Mouse (Mus musculus): ENCODE data around the gene Zhx3. TPM values are rescaled to one million over a fixed set of nuclear protein-coding genes. Genes with fewer than 3 reads are reported as not detected.

Gene Zhx3
- polyA plus RNA-seq, 1 experiment from 2014 or later: 17.9 TPM

GRCm38 (mm10) chr2:160887284-160887683 is 14.5 kb upstream of the Zhx3 start:
- 3% methylated on average over 11 of the region's 11 CpGs for WGBS
- Histone ChIP-seq H3K9me3 (ENCODE audit: control insufficient read depth, low read length) (no peaks in the 10 kb centered on the region), H3K9ac (no peak overlapping the region), H3K4me2 (replicated peaks) (peak overlapping the region; percentile 72), H3K4me3 (replicated peaks; ENCODE audit: low read length) (peak overlapping the region; percentile 36), H3K27me3 (ENCODE audit: control insufficient read depth, insufficient read depth, low read length) (peaks cover 12% of the 10 kb centered on the region), H3K4me1 (replicated peaks; ENCODE audit: control insufficient read depth, insufficient read depth, low read length) (0 out of 2 replicates have a peak, but pooled peaks cover 6% of the 10 kb centered on the region), H3K27ac (no peak overlapping the region), H3K36me3 (replicated peaks; ENCODE audit: control insufficient read depth, insufficient read depth) (no peaks in the 10 kb centered on the region)
- ATAC-seq (ENCODE audit: low FRiP score) (peak; percentile 89), DNase-seq (ENCODE audit: low spot score) (peak; percentile 83)

- WGBS: 76% methylated on average over 3 of the region's 3 CpGs
- peaks cover 12% of the 10 kb centered on the region for H3K27me3 ChIP-seq (ENCODE audit: control insufficient read depth, insufficient read depth, low read length)
- no peak for ATAC-seq (ENCODE audit: low FRiP score)
Measured at GRCm38 (mm10) chr2:160886221-160886620, 13.4 kb upstream of the Zhx3 start.

GRCm38 (mm10) chr2:160884830-160885229 is 12.0 kb upstream of the Zhx3 start:
- H3K4me1 ChIP-seq (replicated peaks; ENCODE audit: control insufficient read depth, insufficient read depth, low read length): 0 out of 2 replicates have a peak, but pooled peaks cover 6% of the 10 kb centered on the region
- DNase-seq (ENCODE audit: low spot score) (peak; percentile 44), ATAC-seq (ENCODE audit: low FRiP score) (no peak)
- H3K27ac ChIP-seq: no peak overlapping the region
- no peaks in the 10 kb centered on the region for H3K9me3 ChIP-seq (ENCODE audit: control insufficient read depth, low read length)
- H3K27me3 ChIP-seq (ENCODE audit: control insufficient read depth, insufficient read depth, low read length): peaks cover 12% of the 10 kb centered on the region
- 34% methylated on average over 2 of the region's 2 CpGs for WGBS
- H3K36me3 ChIP-seq (replicated peaks; ENCODE audit: control insufficient read depth, insufficient read depth): no peaks in the 10 kb centered on the region
- no peak overlapping the region for H3K4me3 ChIP-seq (replicated peaks; ENCODE audit: low read length)
- H3K4me2 ChIP-seq (replicated peaks): no peak overlapping the region
- H3K9ac ChIP-seq: no peak overlapping the region

More at GRCm38 (mm10) chr2:160886221-160886620, 13.4 kb upstream of the Zhx3 start:
- no peak overlapping the region for H3K4me3 ChIP-seq (replicated peaks; ENCODE audit: low read length)
- no peak overlapping the region for H3K9ac ChIP-seq
- no peaks in the 10 kb centered on the region for H3K9me3 ChIP-seq (ENCODE audit: control insufficient read depth, low read length)
- H3K27ac ChIP-seq: no peak overlapping the region
- no peak for DNase-seq (ENCODE audit: low spot score)
- H3K4me2 ChIP-seq (replicated peaks): no peak overlapping the region
- 0 out of 2 replicates have a peak, but pooled peaks cover 6% of the 10 kb centered on the region for H3K4me1 ChIP-seq (replicated peaks; ENCODE audit: control insufficient read depth, insufficient read depth, low read length)
- no peaks in the 10 kb centered on the region for H3K36me3 ChIP-seq (replicated peaks; ENCODE audit: control insufficient read depth, insufficient read depth)

GRCm38 (mm10) chr2:160883912-160884311 is 11.1 kb upstream of the Zhx3 start:
- H3K27ac ChIP-seq: no peak overlapping the region
- ATAC-seq (ENCODE audit: low FRiP score): no peak

GRCm38 (mm10) chr2:160882436-160882835 is 9.6 kb upstream of the Zhx3 start:
- Histone ChIP-seq H3K27me3 (ENCODE audit: control insufficient read depth, insufficient read depth, low read length) (no peaks in the 10 kb centered on the region), H3K4me2 (replicated peaks) (no peak overlapping the region), H3K4me1 (replicated peaks; ENCODE audit: control insufficient read depth, insufficient read depth, low read length) (no peaks in the 10 kb centered on the region), H3K27ac (no peak overlapping the region), H3K9me3 (ENCODE audit: control insufficient read depth, low read length) (no peaks in the 10 kb centered on the region), H3K9ac (no peak overlapping the region), H3K36me3 (replicated peaks; ENCODE audit: control insufficient read depth, insufficient read depth) (no peaks in the 10 kb centered on the region), H3K4me3 (replicated peaks; ENCODE audit: low read length) (no peak overlapping the region)
- 70% methylated on average over 5 of the region's 5 CpGs for WGBS
- ATAC-seq (ENCODE audit: low FRiP score) (no peak), DNase-seq (ENCODE audit: low spot score) (no peak)

More at GRCm38 (mm10) chr2:160883912-160884311, 11.1 kb upstream of the Zhx3 start:
- Histone ChIP-seq H3K9ac (no peak overlapping the region), H3K27me3 (ENCODE audit: control insufficient read depth, insufficient read depth, low read length) (peaks cover 8% of the 10 kb centered on the region), H3K9me3 (ENCODE audit: control insufficient read depth, low read length) (no peaks in the 10 kb centered on the region), H3K36me3 (replicated peaks; ENCODE audit: control insufficient read depth, insufficient read depth) (no peaks in the 10 kb centered on the region), H3K4me3 (replicated peaks; ENCODE audit: low read length) (no peak overlapping the region), H3K4me2 (replicated peaks) (no peak overlapping the region), H3K4me1 (replicated peaks; ENCODE audit: control insufficient read depth, insufficient read depth, low read length) (0 out of 2 replicates have a peak, but pooled peaks cover 6% of the 10 kb centered on the region)
- no peak for DNase-seq (ENCODE audit: low spot score)
- WGBS: 82% methylated on average over 4 of the region's 4 CpGs

GRCm38 (mm10) chr2:160881462-160882101 is 8.8 kb upstream of the Zhx3 start:
- no peaks in the 10 kb centered on the region for H3K27me3 ChIP-seq (ENCODE audit: control insufficient read depth, insufficient read depth, low read length)
- H3K9me3 ChIP-seq (ENCODE audit: control insufficient read depth, low read length): no peaks in the 10 kb centered on the region
- no peak for ATAC-seq (ENCODE audit: low FRiP score)
- H3K27ac ChIP-seq: no peak overlapping the region
- no peak overlapping the region for H3K4me2 ChIP-seq (replicated peaks)
- H3K4me1 ChIP-seq (replicated peaks; ENCODE audit: control insufficient read depth, insufficient read depth, low read length): no peaks in the 10 kb centered on the region
- no peak for DNase-seq (ENCODE audit: low spot score)
- no peak overlapping the region for H3K9ac ChIP-seq
- WGBS: 56% methylated on average over 6 of the region's 6 CpGs
- no peaks in the 10 kb centered on the region for H3K36me3 ChIP-seq (replicated peaks; ENCODE audit: control insufficient read depth, insufficient read depth)
- H3K4me3 ChIP-seq (replicated peaks; ENCODE audit: low read length): no peak overlapping the region

GRCm38 (mm10) chr2:160880453-160881195 is 7.8 kb upstream of the Zhx3 start, which contains the start of gene Lpin3:
TSS of gene Lpin3 (plus strand) at chr2:160880670.
- H3K4me1 ChIP-seq (replicated peaks; ENCODE audit: control insufficient read depth, insufficient read depth, low read length): no peaks in the 10 kb centered on the region
- H3K27ac ChIP-seq: no peak within 1 kb of the TSS
- H3K4me3 ChIP-seq (replicated peaks; ENCODE audit: low read length): no peak within 1 kb of the TSS
- H3K9ac ChIP-seq: no peak within 1 kb of the TSS
- 70% methylated on average over 13 of the region's 13 CpGs for WGBS
- ATAC-seq (ENCODE audit: low FRiP score) (no peak), DNase-seq (ENCODE audit: low spot score) (no peak)
- no peaks in the 10 kb centered on the region for H3K9me3 ChIP-seq (ENCODE audit: control insufficient read depth, low read length)
- H3K36me3 ChIP-seq (replicated peaks; ENCODE audit: control insufficient read depth, insufficient read depth): no peaks in the 10 kb centered on the region
- H3K27me3 ChIP-seq (ENCODE audit: control insufficient read depth, insufficient read depth, low read length): no peaks in the 10 kb centered on the region
- H3K4me2 ChIP-seq (replicated peaks): no peak within 1 kb of the TSS

GRCm38 (mm10) chr2:160876115-160876514 is 3.3 kb upstream of the Zhx3 start:
- Histone ChIP-seq H3K27me3 (ENCODE audit: control insufficient read depth, insufficient read depth, low read length) (no peaks in the 10 kb centered on the region), H3K36me3 (replicated peaks; ENCODE audit: control insufficient read depth, insufficient read depth) (no peaks in the 10 kb centered on the region), H3K4me2 (replicated peaks) (no peak overlapping the region), H3K4me3 (replicated peaks; ENCODE audit: low read length) (no peak overlapping the region), H3K4me1 (replicated peaks; ENCODE audit: control insufficient read depth, insufficient read depth, low read length) (peaks cover 5% of the 10 kb centered on the region), H3K9me3 (ENCODE audit: control insufficient read depth, low read length) (no peaks in the 10 kb centered on the region), H3K27ac (no peak overlapping the region), H3K9ac (no peak overlapping the region)
- WGBS: 84% methylated on average over 4 of the region's 4 CpGs
- ATAC-seq (ENCODE audit: low FRiP score): no peak
- no peak for DNase-seq (ENCODE audit: low spot score)

- no peaks in the 10 kb centered on the region for H3K27me3 ChIP-seq (ENCODE audit: control insufficient read depth, insufficient read depth, low read length)
- DNase-seq (ENCODE audit: low spot score) (no peak), ATAC-seq (ENCODE audit: low FRiP score) (no peak)
- no peak overlapping the region for H3K27ac ChIP-seq
- WGBS: 83% methylated on average over 5 of the region's 5 CpGs
- H3K9me3 ChIP-seq (ENCODE audit: control insufficient read depth, low read length): no peaks in the 10 kb centered on the region
- no peak overlapping the region for H3K4me3 ChIP-seq (replicated peaks; ENCODE audit: low read length)
- H3K4me1 ChIP-seq (replicated peaks; ENCODE audit: control insufficient read depth, insufficient read depth, low read length): peaks cover 6% of the 10 kb centered on the region
- H3K4me2 ChIP-seq (replicated peaks): no peak overlapping the region
- H3K36me3 ChIP-seq (replicated peaks; ENCODE audit: control insufficient read depth, insufficient read depth): no peaks in the 10 kb centered on the region
- H3K9ac ChIP-seq: no peak overlapping the region
Measured at GRCm38 (mm10) chr2:160874231-160874877, 1.6 kb upstream of the Zhx3 start.

Measured in hindbrain, embryonic 14.5 days (tissue).